Mouse (Mus musculus) heart, adult 2 months (tissue): Measurements from ENCODE around the gene Kcnh1.

Experiments
- CTCF ChIP-seq: fragments of 200-600 bp; IDR thresholded peaks from 2 replicates; pipeline ENCODE4 v1.8.1; 2022; ENCODE audit warnings: antibody characterized with exemption, mild to moderate bottlenecking, moderate library complexity
- POLR2A ChIP-seq: fragments of 200-500 bp; IDR thresholded peaks from 2 replicates; pipeline ENCODE4 v1.6.1; 2011; ENCODE audit warnings: mild to moderate bottlenecking, low read depth, low read length, control low read depth; ENCODE audit not compliant: insufficient read depth

DNA sequence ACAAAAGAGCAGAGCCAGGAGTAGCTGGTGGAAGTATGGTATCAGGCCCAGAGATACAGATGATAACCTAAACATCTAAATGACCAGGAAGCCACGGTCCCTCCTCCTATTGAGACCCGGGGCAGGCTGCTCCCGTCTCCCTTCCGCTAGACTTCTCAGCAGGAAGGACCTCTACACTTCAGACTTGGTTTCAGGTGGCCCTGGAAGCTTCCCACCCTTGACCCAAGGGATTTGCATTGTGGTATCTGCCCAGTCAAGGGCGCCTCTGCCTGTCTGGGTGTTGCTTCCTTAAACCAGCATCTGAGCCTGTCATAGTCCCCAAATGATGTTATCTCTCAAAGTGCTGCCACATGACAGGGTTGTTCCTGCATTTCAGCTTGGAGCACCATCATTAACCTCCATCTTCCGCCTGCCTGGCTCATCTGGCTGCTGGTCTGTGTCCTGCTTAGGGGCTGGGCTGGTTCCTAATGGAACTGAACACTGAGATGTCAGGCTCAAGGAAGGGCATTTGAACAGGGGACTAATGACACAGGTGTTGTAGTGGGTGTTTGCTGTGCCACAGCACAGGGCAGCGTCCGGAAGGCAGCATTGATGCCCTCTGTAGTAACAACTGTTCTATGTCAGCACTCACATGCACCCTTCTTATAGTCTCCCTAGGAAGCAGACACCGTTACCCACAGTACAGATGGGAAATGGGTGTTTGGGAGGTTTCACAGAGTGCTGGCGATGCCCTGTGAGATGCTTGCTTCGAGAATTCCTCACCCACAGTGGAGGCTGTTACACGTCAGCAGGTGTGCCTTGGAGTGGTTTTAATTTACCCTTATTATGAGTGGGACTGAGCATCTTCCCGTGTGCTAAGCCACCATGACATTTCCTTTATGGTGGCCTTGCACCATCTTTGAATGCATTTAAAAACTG, 299.6 kb downstream of the Kcnh1 start:
- TF ChIP-seq CTCF (no peak), POLR2A (no peak)
